Mouse (Mus musculus) MEL (cell line): ENCODE results near the gene Kpna2. TPM values are rescaled to one million over a fixed set of nuclear protein-coding genes. Genes with fewer than 3 reads are reported as not detected.

Experiments
- DNase-seq: peaks from one replicate; pipeline ENCODE4 v3.0.0; 2011; ENCODE audit warnings: low read depth, low spot score
- H3K27ac ChIP-seq: 2 replicates; pipeline ENCODE4 v1.5.1; 2012; ENCODE audit warnings: low read depth, mild to moderate bottlenecking, control low read depth, low read length, moderate library complexity; ENCODE audit not compliant: control insufficient read depth
- H3K27me3 ChIP-seq, 2 experiments: fragments of 150-350 bp in 1 of 2; sonication (generic) in 1 of 2; 2 replicates each; pipeline ENCODE4 v1.6.1; 2012; ENCODE audit warnings: low read length in 2 of 2, mild to moderate bottlenecking in 2 of 2, improper control_type of control experiment in 1 of 2, moderate library complexity in 1 of 2; ENCODE audit not compliant: insufficient read depth in 2 of 2, control insufficient read depth in 1 of 2
- H3K36me3 ChIP-seq, 2 experiments: 2 replicates each; pipeline ENCODE4 v1.6.1; 2012 to 2014; ENCODE audit warnings: low read length in 2 of 2, improper control_type of control experiment in 1 of 2, inconsistent platforms in 1 of 2, mild to moderate bottlenecking in 1 of 2; ENCODE audit not compliant: insufficient read depth in 2 of 2, control insufficient read depth in 1 of 2
- H3K4me1 ChIP-seq, 2 experiments: fragments of 150-350 bp in 1 of 2; sonication (generic) in 1 of 2; 2 replicates each; pipeline ENCODE4 v1.6.1; 2012; ENCODE audit warnings: low read length in 2 of 2, improper control_type of control experiment in 1 of 2, mild to moderate bottlenecking in 1 of 2; ENCODE audit not compliant: insufficient read depth in 2 of 2, control insufficient read depth in 1 of 2
- H3K4me3 ChIP-seq, 2 experiments: fragments of 150-350 bp in 1 of 2; sonication (generic) in 1 of 2; 2 replicates each; pipeline ENCODE4 v1.5.1; 2012; ENCODE audit warnings: low read depth in 2 of 2, low read length in 2 of 2, mild to moderate bottlenecking in 2 of 2, moderate library complexity in 2 of 2, control low read depth in 1 of 2, improper control_type of control experiment in 1 of 2; ENCODE audit not compliant: control insufficient read depth in 1 of 2, insufficient read depth in 1 of 2
- H3K79me2 ChIP-seq: 2 replicates; pipeline ENCODE4 v1.6.1; 2012; ENCODE audit warnings: mild to moderate bottlenecking, low read length, moderate library complexity; ENCODE audit not compliant: control insufficient read depth, poor library complexity, insufficient read depth
- H3K9ac ChIP-seq: 2 replicates; pipeline ENCODE4 v1.6.1; 2012; ENCODE audit warnings: low read depth, mild to moderate bottlenecking, control low read depth, low read length, moderate library complexity; ENCODE audit not compliant: control insufficient read depth, poor library complexity, severe bottlenecking
- H3K9me3 ChIP-seq: fragments of 150-350 bp; sonication (generic); replicated peaks from 2 replicates; pipeline ENCODE4 v1.6.1; 2012; ENCODE audit warnings: mild to moderate bottlenecking, low read length, improper control_type of control experiment, moderate library complexity; ENCODE audit not compliant: insufficient read depth
- BHLHE40 ChIP-seq: IDR thresholded peaks from 2 replicates; pipeline ENCODE4 v1.6.1; 2012; ENCODE audit warnings: low read depth, mild to moderate bottlenecking, inconsistent platforms, low read length, improper control_type of control experiment, borderline replicate concordance
- CHD1 ChIP-seq: IDR thresholded peaks from 2 replicates; pipeline ENCODE4 v1.6.1; 2012; ENCODE audit warnings: low read depth, mild to moderate bottlenecking, inconsistent platforms, low read length, improper control_type of control experiment
- CTCF ChIP-seq, 3 experiments: IDR thresholded peaks in 2 of 3; conservative IDR thresholded peaks in 1 of 3; 2 replicates each; pipeline ENCODE4 v1.5.1; 2011 to 2012; ENCODE audit warnings: low read length in 3 of 3, low read depth in 2 of 3, mild to moderate bottlenecking in 2 of 3, improper control_type of control experiment in 1 of 3, inconsistent platforms in 1 of 3, mixed read lengths in 1 of 3, moderate library complexity in 1 of 3; ENCODE audit not compliant: control insufficient read depth in 1 of 3, insufficient read depth in 1 of 3, poor library complexity in 1 of 3, severe bottlenecking in 1 of 3
- E2F4 ChIP-seq: IDR thresholded peaks from 2 replicates; pipeline ENCODE4 v1.6.1; 2011; ENCODE audit warnings: low read depth, low read length, improper control_type of control experiment, borderline replicate concordance
- ELF1 ChIP-seq: IDR thresholded peaks from 2 replicates; pipeline ENCODE4 v1.6.1; 2014; ENCODE audit warnings: low read depth, mild to moderate bottlenecking, inconsistent platforms, low read length, improper control_type of control experiment, moderate library complexity
- EP300 ChIP-seq, 2 experiments: IDR thresholded peaks; 2 replicates each; pipeline ENCODE4 v1.6.1; 2011; ENCODE audit warnings: improper control_type of control experiment in 2 of 2, low read length in 2 of 2, low read depth in 1 of 2, mild to moderate bottlenecking in 1 of 2
- ETS1 ChIP-seq: IDR thresholded peaks from 2 replicates; pipeline ENCODE4 v1.6.1; 2012; ENCODE audit warnings: low read depth, mild to moderate bottlenecking, inconsistent platforms, low read length, improper control_type of control experiment, moderate library complexity
- GABPA ChIP-seq: IDR thresholded peaks from 2 replicates; pipeline ENCODE4 v1.6.1; 2012; ENCODE audit warnings: low read depth, mild to moderate bottlenecking, inconsistent platforms, low read length, improper control_type of control experiment, moderate library complexity
- GATA1 ChIP-seq: IDR thresholded peaks from 2 replicates; pipeline ENCODE4 v1.6.1; 2011; ENCODE audit warnings: low read depth, low read length, improper control_type of control experiment
- HCFC1 ChIP-seq: IDR thresholded peaks from 2 replicates; pipeline ENCODE4 v1.6.1; 2012; ENCODE audit warnings: low read depth, mild to moderate bottlenecking, inconsistent platforms, low read length, improper control_type of control experiment, moderate library complexity
- JUND ChIP-seq: IDR thresholded peaks from 2 replicates; pipeline ENCODE4 v1.6.1; 2011; ENCODE audit warnings: low read depth, mild to moderate bottlenecking, improper control_type of control experiment, low read length
- KAT2A ChIP-seq: conservative IDR thresholded peaks from 2 replicates; pipeline ENCODE4 v1.6.1; 2012; ENCODE audit warnings: low read depth, low read length, improper control_type of control experiment, inconsistent platforms
- MAFK ChIP-seq: IDR thresholded peaks from 2 replicates; pipeline ENCODE4 v1.6.1; 2011; ENCODE audit warnings: low read depth, mild to moderate bottlenecking, low read length, improper control_type of control experiment, borderline replicate concordance
- MAZ ChIP-seq: IDR thresholded peaks from 2 replicates; pipeline ENCODE4 v1.6.1; 2012; ENCODE audit warnings: low read depth, mild to moderate bottlenecking, inconsistent platforms, low read length, improper control_type of control experiment
- MEF2A ChIP-seq: IDR thresholded peaks from 2 replicates; pipeline ENCODE4 v1.6.1; 2014; ENCODE audit warnings: low read depth, mild to moderate bottlenecking, inconsistent platforms, low read length, improper control_type of control experiment; ENCODE audit not compliant: poor library complexity, insufficient replicate concordance, severe bottlenecking; ENCODE audit errors: extremely low read depth
- MXI1 ChIP-seq: IDR thresholded peaks from 2 replicates; pipeline ENCODE4 v1.6.1; 2011; ENCODE audit warnings: mild to moderate bottlenecking, low read depth, low read length, improper control_type of control experiment
- MYC ChIP-seq: IDR thresholded peaks from 2 replicates; pipeline ENCODE4 v1.6.1; 2011; ENCODE audit warnings: low read depth, mild to moderate bottlenecking, low read length, improper control_type of control experiment, moderate library complexity
- NELFE ChIP-seq: IDR thresholded peaks from 2 replicates; pipeline ENCODE4 v1.6.1; 2011; ENCODE audit warnings: low read depth, low read length, improper control_type of control experiment
- POLR2AphosphoS2 ChIP-seq: IDR thresholded peaks from 2 replicates; pipeline ENCODE4 v1.6.1; 2011; ENCODE audit warnings: low read length, improper control_type of control experiment
- RAD21 ChIP-seq: IDR thresholded peaks from 2 replicates; pipeline ENCODE4 v1.6.1; 2011; ENCODE audit warnings: mild to moderate bottlenecking, low read depth, low read length, improper control_type of control experiment
- RCOR1 ChIP-seq: IDR thresholded peaks from 2 replicates; pipeline ENCODE4 v1.6.1; 2012; ENCODE audit warnings: low read depth, mild to moderate bottlenecking, inconsistent platforms, low read length, improper control_type of control experiment
- SIN3A ChIP-seq: IDR thresholded peaks from 2 replicates; pipeline ENCODE4 v1.6.1; 2012; ENCODE audit warnings: low read length, improper control_type of control experiment, inconsistent platforms
- TAL1 ChIP-seq: IDR thresholded peaks from 2 replicates; pipeline ENCODE4 v1.6.1; 2012; ENCODE audit warnings: mild to moderate bottlenecking, inconsistent platforms, low read length, moderate library complexity, mixed read lengths
- TBP ChIP-seq: IDR thresholded peaks from 2 replicates; pipeline ENCODE4 v1.8.0; 2011; ENCODE audit warnings: low read depth, low read length, improper control_type of control experiment
- TCF12 ChIP-seq: IDR thresholded peaks from 2 replicates; pipeline ENCODE4 v1.6.1; 2014; ENCODE audit warnings: low read depth, mild to moderate bottlenecking, inconsistent platforms, low read length, improper control_type of control experiment, moderate library complexity
- UBTF ChIP-seq: IDR thresholded peaks from 2 replicates; pipeline ENCODE4 v1.6.1; 2012; ENCODE audit warnings: low read depth, mild to moderate bottlenecking, inconsistent platforms, low read length, improper control_type of control experiment, moderate library complexity, borderline replicate concordance; ENCODE audit not compliant: insufficient read depth
- USF1 ChIP-seq: IDR thresholded peaks from 2 replicates; pipeline ENCODE4 v1.6.1; 2014; ENCODE audit warnings: low read depth, mild to moderate bottlenecking, inconsistent platforms, low read length, improper control_type of control experiment, moderate library complexity
- ZC3H11A ChIP-seq: IDR thresholded peaks from 2 replicates; pipeline ENCODE4 v1.6.1; 2012; ENCODE audit warnings: low read depth, mild to moderate bottlenecking, inconsistent platforms, low read length, improper control_type of control experiment
- ZMIZ1 ChIP-seq: IDR thresholded peaks from 2 replicates; pipeline ENCODE4 v1.6.1; 2012; ENCODE audit warnings: low read depth, mild to moderate bottlenecking, inconsistent platforms, low read length, improper control_type of control experiment, moderate library complexity
- ZNF384 ChIP-seq: IDR thresholded peaks from 2 replicates; pipeline ENCODE4 v1.6.1; 2012; ENCODE audit warnings: low read depth, mild to moderate bottlenecking, inconsistent platforms, low read length, improper control_type of control experiment
- polyA plus RNA-seq, 2 experiments: library from polyadenylated mRNA; stranded (reverse) in 1 of 2; unstranded in 1 of 2; fragments of >175 nt in 1 of 2; fragments of >200 nt in 1 of 2; gene quantifications; 2 replicates each; pipeline versions ENCODE4 v1.2.1 to v1.2.4; 2012; ENCODE audit warnings: low replicate concordance in 2 of 2, low read depth in 1 of 2; ENCODE audit not compliant: insufficient read length in 2 of 2, insufficient read depth in 1 of 2, missing spikeins in 1 of 2
- total RNA-seq: library from RNA; depleted of rRNA; stranded (reverse); fragments of 300-350 nt; gene quantifications from 2 replicates; pipeline ENCODE4 v1.2.3, GENCODE M21; 2012

Gene Kpna2
- total and polyA plus RNA-seq, 3 experiments, result 13.2 to 216 TPM; not detected in 1

DNA sequence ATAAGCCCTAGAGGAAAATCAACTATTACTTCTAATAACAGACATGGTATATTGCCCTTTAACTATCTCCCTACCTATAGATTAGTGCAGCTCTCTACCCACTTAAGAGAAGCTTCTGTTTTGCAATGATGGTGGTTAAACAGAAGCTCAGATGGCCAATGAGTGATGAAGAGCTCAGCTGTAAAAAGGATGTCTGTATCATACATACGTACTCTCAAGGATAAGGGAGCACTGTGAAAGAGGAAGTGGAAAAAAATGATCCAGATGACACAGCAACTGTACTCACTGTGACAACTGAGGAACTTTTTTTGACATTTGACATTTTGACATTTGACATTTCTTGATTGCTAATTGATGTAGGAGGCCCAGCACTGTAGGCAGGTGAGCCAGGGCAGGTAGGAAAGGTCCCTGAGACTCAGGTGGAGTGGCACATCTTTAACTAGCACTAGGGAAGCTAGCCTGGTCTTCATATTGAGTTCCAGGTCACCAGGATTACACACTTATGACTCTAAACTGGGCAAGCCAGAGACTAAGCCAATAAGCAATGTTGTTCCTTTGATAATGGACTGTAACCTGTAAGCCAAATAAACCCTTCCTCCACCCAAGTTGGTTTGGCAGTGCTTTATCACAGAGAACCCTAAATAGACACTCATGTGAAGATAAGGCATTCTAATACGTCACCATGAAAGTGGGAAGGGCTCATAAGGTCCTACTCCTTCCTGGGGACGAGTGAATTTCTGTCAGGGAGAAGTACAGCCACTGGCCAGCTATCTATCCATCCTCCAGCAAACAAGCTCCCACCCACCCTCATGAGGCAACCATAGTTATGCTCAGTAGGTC, 4.9 kb downstream of the Kpna2 start:
- H3K9ac ChIP-seq, result no peak overlapping the region
- peaks cover 52 to 57% of the 10 kb centered on the region in 2 experiments for H3K36me3 ChIP-seq
- no peaks in the 10 kb centered on the region for H3K9me3 ChIP-seq
- peaks cover 19 to 22% of the 10 kb centered on the region in 2 experiments for H3K4me1 ChIP-seq
- peaks cover 50% of the 10 kb centered on the region for H3K79me2 ChIP-seq
- 0 out of 2 replicates have a peak overlapping the region, but pooled peaks have one; percentile 16 for H3K27ac ChIP-seq
- peak; percentile 77 for DNase-seq
- TF ChIP-seq RAD21 (no peak), CTCF (IDR thresholded peaks at IDR 0.05 in 2 of 3, conservative IDR thresholded peaks at IDR 0.05 in 1 of 3; ENCODE audit: control insufficient read depth in 1 of 3, insufficient read depth in 1 of 3, low read depth in 2 of 3, low read length in 3 of 3, poor library complexity in 1 of 3, severe bottlenecking in 1 of 3) (no peak), KAT2A (no peak), MXI1 (peak; percentile 48; the same call in 1 of the 2 replicates), MAZ (0 out of 2 replicates have a peak, but pooled peaks have one; percentile 13), JUND (no peak), E2F4 (no peak), ETS1 (peak; percentile 97), ELF1 (no peak), MYC (0 out of 2 replicates have a peak, but pooled peaks have one; percentile 25), BHLHE40 (peak; percentile 24; the same call in 1 of the 2 replicates), UBTF (no peak), ZMIZ1 (0 out of 2 replicates have a peak, but pooled peaks have one; percentile 17), TCF12 (peak; percentile 59; the same call in 1 of the 2 replicates), TBP (peak; percentile 46; the same call in 1 of the 2 replicates), USF1 (no peak), ZNF384 (no peak; the same call in none of the 2 replicates), CHD1 (no peak), EP300 (IDR thresholded peaks at IDR 0.05; ENCODE audit: low read depth in 1 of 2, low read length in 2 of 2) (peak; percentile 67 to 70; a peak in 3 of 4 replicates), POLR2AphosphoS2 (peak; percentile 18), TAL1 (no peak), RCOR1 (peak; percentile 58; the same call in 1 of the 2 replicates), SIN3A (peak; percentile 84), GABPA (0 out of 2 replicates have a peak, but pooled peaks have one; percentile 50), MAFK (0 out of 2 replicates have a peak, but pooled peaks have one; percentile 29), HCFC1 (peak; percentile 56; the same call in 1 of the 2 replicates), GATA1 (peak; percentile 92), NELFE (no peak), MEF2A (peak; percentile 99), ZC3H11A (no peak)
- H3K27me3 ChIP-seq, result no peaks in the 10 kb centered on the region
- no peak overlapping the region for H3K4me3 ChIP-seq
